Mouse (Mus musculus): ENCODE data around the gene Cacna1a.

The Cacna1a gene

GRCm38 (mm10) chr8:84637946-84638554 lies 249.8 kb downstream of the Cacna1a start:
- no peak for DNase-seq (ENCODE audit: low read depth, low spot score)

- no peak for DNase-seq (ENCODE audit: low read depth, low spot score)
Measured at GRCm38 (mm10) chr8:84638555-84639161, 250.4 kb downstream of the Cacna1a start.

DNA sequence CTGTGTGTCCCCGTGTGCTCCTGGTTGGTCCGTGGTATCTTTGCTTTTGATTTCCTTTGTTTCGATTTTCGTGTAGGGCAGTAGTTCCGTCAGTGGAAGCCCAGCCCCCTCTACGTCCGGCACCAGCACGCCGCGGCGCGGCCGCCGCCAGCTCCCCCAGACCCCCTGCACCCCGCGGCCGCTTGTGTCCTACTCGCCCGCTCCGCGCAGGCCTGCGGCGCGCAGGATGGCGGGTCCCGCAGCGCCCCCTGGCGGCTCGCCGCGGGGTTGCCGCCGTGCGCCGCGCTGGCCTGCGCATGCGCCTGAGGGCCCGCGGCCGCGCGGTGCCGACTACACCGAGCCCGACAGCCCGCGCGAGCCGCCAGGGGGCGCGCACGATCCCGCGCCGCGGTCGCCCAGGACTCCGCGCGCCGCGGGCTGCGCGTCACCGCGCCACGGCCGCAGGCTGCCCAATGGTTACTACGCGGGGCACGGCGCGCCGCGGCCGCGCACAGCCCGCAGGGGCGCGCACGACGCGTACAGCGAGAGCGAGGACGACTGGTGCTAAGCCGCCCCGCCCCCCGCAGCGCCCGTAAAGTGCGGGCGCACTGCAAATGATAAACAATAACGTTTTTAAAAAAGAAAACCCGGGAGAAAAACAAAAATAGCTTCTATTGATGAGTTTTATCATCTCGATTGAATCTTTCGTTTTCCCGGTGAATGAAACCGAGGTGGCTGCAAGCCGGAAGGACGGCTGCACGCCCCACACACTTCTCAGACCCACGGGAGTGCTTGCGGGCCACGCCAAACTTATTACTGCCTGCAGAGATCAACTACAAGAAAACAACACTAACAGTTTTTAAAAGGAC lies 251.1 kb downstream of the Cacna1a start:
- peak; percentile 80 for DNase-seq (ENCODE audit: low read depth, low spot score)

DNA sequence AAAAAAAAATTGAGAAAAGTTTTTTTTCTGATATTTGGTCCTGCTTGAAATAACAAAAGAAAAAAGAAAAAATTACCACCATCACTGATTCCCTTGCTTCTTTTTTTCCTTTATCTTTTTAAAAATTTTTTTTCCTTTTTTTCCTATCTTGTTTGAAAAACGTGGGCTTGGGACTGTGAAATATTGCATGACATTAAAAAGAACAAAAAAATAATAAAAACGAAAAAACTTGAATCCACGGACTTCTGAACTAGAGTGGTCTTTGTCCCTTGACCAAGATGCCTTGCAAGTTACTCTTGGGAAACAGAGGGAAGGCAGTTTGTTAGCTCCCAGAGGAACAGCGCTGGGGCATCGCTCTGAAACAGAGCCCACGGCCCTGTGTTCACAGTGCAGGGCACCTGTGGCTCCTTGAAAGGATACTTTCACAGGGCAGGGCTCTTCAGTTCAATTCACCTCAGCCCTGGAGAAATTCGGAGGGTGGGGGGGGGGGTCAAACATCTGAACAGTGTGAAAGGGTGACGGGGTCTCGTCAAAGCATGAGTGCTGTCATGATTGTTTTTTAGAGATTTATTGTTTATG lies 251.9 kb downstream of the Cacna1a start:
- no peak for DNase-seq (ENCODE audit: low read depth, low spot score)

DNA sequence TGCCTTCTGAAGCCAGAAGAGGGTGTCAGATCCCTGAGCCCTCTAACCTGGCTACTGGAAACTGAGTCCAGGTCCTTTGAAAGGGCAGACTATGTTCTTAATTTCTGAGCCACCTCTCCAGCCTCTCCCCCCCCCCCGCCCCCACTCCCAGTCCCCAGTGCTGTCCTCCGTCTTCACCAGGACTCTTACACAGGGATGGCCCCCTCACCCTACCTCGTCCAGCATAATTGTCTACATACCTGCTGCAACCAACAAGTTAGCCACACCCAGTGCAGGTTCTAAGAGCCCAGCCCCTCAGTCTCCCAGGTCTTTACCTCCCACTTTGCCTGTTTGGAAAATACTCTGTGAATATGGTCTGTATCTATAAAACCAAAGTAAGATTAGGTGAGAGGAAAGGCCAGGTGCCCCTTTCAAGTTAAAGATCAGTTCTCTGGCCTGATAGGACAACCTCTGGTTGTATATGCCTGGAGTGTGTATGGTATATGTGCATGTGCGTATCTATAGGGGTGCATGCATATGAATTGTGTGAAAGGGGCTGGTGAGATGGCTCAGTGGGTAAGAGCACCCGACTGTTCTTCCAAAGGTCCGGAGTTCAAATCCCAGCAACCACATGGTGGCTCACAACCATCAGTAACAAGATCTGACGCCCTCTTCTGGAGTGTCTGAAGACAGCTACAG lies 252.5 kb downstream of the Cacna1a start:
- no peak for DNase-seq (ENCODE audit: low read depth, low spot score)

- no peak for DNase-seq (ENCODE audit: low read depth, low spot score)
Measured at GRCm38 (mm10) chr8:84641578-84642361, 253.5 kb downstream of the Cacna1a start.

GRCm38 (mm10) chr8:84643019-84643418 lies 254.8 kb downstream of the Cacna1a start:
- DNase-seq (ENCODE audit: low read depth, low spot score) = no peak

DNA sequence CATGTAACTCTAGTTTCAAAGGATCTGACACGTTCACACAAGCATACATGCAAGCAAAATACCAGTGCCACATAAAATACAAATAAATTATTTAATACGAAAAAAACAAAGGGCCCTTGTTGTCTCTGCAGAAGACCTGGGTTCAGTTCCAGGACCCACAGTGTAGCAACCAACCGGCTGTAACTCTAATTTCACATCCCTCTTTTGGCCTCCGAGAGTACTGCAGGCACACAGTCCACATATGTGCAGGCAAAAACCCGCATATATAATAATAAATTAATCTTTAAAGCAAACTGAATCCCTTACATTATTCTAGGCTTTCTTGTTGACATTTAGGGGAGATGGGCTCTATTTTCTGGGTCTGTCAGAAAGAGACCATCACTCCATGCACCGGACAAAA lies 258.6 kb downstream of the Cacna1a start:
- no peak for DNase-seq (ENCODE audit: low read depth, low spot score)

DNA sequence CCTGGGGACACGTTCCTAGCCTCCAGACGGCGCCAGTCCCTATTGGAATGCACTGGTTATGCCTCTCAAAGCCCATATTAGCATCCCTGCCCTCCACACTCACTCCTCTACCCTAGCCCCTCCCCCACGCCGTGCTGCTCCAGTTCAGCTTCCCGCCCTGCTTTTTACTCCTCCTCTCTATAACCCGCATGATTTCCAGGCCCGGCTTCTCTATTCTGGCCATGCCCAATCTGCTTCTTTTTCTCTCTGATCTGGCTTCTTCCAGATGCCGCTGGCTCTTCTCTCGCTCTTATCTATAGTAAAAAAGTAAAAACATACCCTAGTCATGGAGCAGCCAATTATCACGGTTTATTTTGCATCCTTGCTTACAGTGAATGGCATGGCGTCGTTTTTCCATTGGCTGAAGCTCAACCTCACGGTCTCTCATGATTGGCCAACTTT lies 259.2 kb downstream of the Cacna1a start:
- no peak for DNase-seq (ENCODE audit: low read depth, low spot score)

DNA sequence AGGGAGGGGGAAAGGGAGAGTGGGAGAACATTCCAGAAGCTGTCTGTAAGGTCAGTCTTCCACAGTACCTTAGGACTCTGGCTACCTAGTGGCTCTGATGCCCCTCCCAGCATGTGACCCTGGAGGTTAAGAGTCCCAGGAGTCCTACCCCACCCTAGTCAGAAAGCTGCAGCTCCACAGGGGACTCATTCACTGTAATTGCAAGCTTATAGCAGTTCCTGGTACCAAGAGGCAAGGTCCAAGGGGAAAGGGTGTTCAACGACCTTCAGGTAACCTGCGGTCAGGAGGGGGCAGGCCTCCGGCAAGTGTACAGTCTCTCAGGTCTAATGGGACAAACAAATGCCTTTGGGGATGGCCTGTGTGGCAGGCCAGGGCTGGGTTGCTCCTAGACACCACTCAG lies 262.0 kb downstream of the Cacna1a start:
- no peak for DNase-seq (ENCODE audit: low read depth, low spot score)

- no peak for DNase-seq (ENCODE audit: low read depth, low spot score)
Measured at GRCm38 (mm10) chr8:84653092-84653631, 264.9 kb downstream of the Cacna1a start.

- no peak for DNase-seq (ENCODE audit: low read depth, low spot score)
Measured at GRCm38 (mm10) chr8:84654597-84654996, 266.4 kb downstream of the Cacna1a start.

- no peak for DNase-seq (ENCODE audit: low read depth, low spot score)
Measured at GRCm38 (mm10) chr8:84655336-84656190, 267.3 kb downstream of the Cacna1a start.

GRCm38 (mm10) chr8:84656191-84656525 lies 267.9 kb downstream of the Cacna1a start:
- no peak for DNase-seq (ENCODE audit: low read depth, low spot score)

GRCm38 (mm10) chr8:84656641-84657126 lies 268.4 kb downstream of the Cacna1a start:
- no peak for DNase-seq (ENCODE audit: low read depth, low spot score)

GRCm38 (mm10) chr8:84657203-84657602 lies 269.0 kb downstream of the Cacna1a start:
- no peak for DNase-seq (ENCODE audit: low read depth, low spot score)

DNA sequence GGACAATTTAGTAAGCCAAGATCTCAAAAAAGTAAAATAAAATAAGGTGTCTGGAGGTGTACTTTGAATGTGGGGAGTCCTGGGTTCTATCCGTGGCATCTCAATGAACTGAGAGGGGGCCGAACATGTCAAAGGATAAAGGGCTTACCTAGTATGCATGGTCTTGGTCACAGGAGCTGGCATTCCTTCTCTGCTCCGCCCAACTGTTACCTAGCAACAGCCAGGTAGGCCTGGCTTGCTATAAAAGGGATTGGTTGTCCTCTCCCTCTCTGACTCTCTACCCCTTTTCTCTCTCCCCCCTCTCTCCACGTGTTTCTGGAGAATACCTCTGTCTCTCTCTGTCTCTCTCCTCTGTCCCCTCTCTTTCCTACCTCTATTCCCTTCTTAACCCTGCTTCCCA lies 269.4 kb downstream of the Cacna1a start:
- no peak for DNase-seq (ENCODE audit: low read depth, low spot score)

GRCm38 (mm10) chr8:84658951-84659350 lies 270.7 kb downstream of the Cacna1a start:
- DNase-seq (ENCODE audit: low read depth, low spot score) = no peak

- DNase-seq (ENCODE audit: low read depth, low spot score) = no peak
Measured at GRCm38 (mm10) chr8:84659936-84660818, 271.9 kb downstream of the Cacna1a start.
